Mouse (Mus musculus) stomach, embryonic 15.5 days (tissue): Measurements from ENCODE around the gene Gm37240. TPM values are rescaled to one million over a fixed set of nuclear protein-coding genes. Genes with fewer than 3 reads are reported as not detected.

ENCODE experiments used
- ATAC-seq: fragments of 200-750 bp; cut with Nextera tagmentation; 2 replicates; pipeline ENCODE4 v1.8.0; 2017; ENCODE audit warnings: low read depth, moderate number of reproducible peaks, moderate TSS enrichment; ENCODE audit not compliant: insufficient read depth, low FRiP score
- H3K27ac ChIP-seq: fragments of 300-500 bp; sonication (generic); 2 replicates; pipeline ENCODE4 v1.5.1; 2015; ENCODE audit warnings: mild to moderate bottlenecking, inconsistent platforms
- H3K27me3 ChIP-seq: fragments of 300-500 bp; sonication (generic); replicated peaks from 2 replicates; pipeline ENCODE4 v1.6.1; 2015; ENCODE audit warnings: inconsistent platforms
- H3K36me3 ChIP-seq: fragments of 300-500 bp; sonication (generic); 2 replicates; pipeline ENCODE4 v1.6.1; 2015; ENCODE audit warnings: inconsistent platforms
- H3K4me1 ChIP-seq: fragments of 300-500 bp; sonication (generic); 2 replicates; pipeline ENCODE4 v1.6.1; 2015; ENCODE audit warnings: inconsistent platforms
- H3K4me2 ChIP-seq: fragments of 300-500 bp; sonication (generic); 2 replicates; pipeline ENCODE4 v1.6.1; 2015; ENCODE audit warnings: mild to moderate bottlenecking, inconsistent platforms
- H3K4me3 ChIP-seq: fragments of 300-500 bp; sonication (generic); replicated peaks from 2 replicates; pipeline ENCODE4 v1.5.1; 2015; ENCODE audit warnings: inconsistent platforms
- H3K9ac ChIP-seq: fragments of 300-500 bp; sonication (generic); 2 replicates; pipeline ENCODE4 v1.6.1; 2015; ENCODE audit warnings: inconsistent platforms
- H3K9me3 ChIP-seq: fragments of 300-500 bp; sonication (generic); 2 replicates; pipeline ENCODE4 v1.6.1; 2016; ENCODE audit warnings: inconsistent platforms
- WGBS: fragments of 180-500 bp; shearing (Covaris S2); methylation state at CpG from one replicate; pipeline ENCODE4 v1.1.7; 2015; 5-methylcytosine and 5-hydroxymethylcytosine counted together
- polyA plus RNA-seq: library from polyadenylated mRNA; unstranded; fragments of >200 nt; fragmentation: Nextera tagmentation; extraction: Ambion mirVana; gene quantifications from 2 replicates; pipeline ENCODE4 v1.2.1, GENCODE M21; 2015

Gene Gm37240
- polyA plus RNA-seq, 1 experiment from 2014 or later: 8.6 TPM

GRCm38 (mm10) chr3:85693013-85693412 is 194.3 kb downstream of the Gm37240 start:
- Histone ChIP-seq H3K4me2 (no peak overlapping the region), H3K27ac (no peak overlapping the region), H3K36me3 (no peaks in the 10 kb centered on the region), H3K9ac (no peak overlapping the region), H3K4me1 (no peaks in the 10 kb centered on the region), H3K4me3 (no peak overlapping the region), H3K27me3 (no peaks in the 10 kb centered on the region), H3K9me3 (no peaks in the 10 kb centered on the region)
- 42% methylated on average over 3 of the region's 3 CpGs for WGBS
- ATAC-seq: no peak

GRCm38 (mm10) chr3:85691134-85691533 is 196.2 kb downstream of the Gm37240 start:
- Histone ChIP-seq H3K27me3 (no peaks in the 10 kb centered on the region), H3K4me1 (no peaks in the 10 kb centered on the region), H3K4me2 (no peak overlapping the region), H3K36me3 (no peaks in the 10 kb centered on the region), H3K27ac (no peak overlapping the region), H3K9me3 (no peaks in the 10 kb centered on the region), H3K9ac (no peak overlapping the region), H3K4me3 (no peak overlapping the region)
- 75% methylated on average over 4 of the region's 4 CpGs for WGBS
- ATAC-seq: no peak

- Histone ChIP-seq H3K4me2 (no peak overlapping the region), H3K9ac (no peak overlapping the region), H3K27me3 (no peaks in the 10 kb centered on the region), H3K27ac (no peak overlapping the region), H3K4me3 (no peak overlapping the region), H3K9me3 (no peaks in the 10 kb centered on the region), H3K36me3 (no peaks in the 10 kb centered on the region), H3K4me1 (no peaks in the 10 kb centered on the region)
- 94% methylated on average over 14 of the region's 14 CpGs for WGBS
- ATAC-seq: no peak
Observed at GRCm38 (mm10) chr3:85688341-85688740, 199.0 kb downstream of the Gm37240 start.

- Histone ChIP-seq H3K4me1 (no peaks in the 10 kb centered on the region), H3K27me3 (no peaks in the 10 kb centered on the region)
- 89% methylated on average over 8 of the region's 8 CpGs for WGBS
Observed at GRCm38 (mm10) chr3:85685271-85685670, 202.0 kb downstream of the Gm37240 start.

GRCm38 (mm10) chr3:85683618-85684017 is 203.7 kb downstream of the Gm37240 start:
- no peak overlapping the region for H3K4me2 ChIP-seq
- H3K4me3 ChIP-seq: no peak overlapping the region
- no peaks in the 10 kb centered on the region for H3K4me1 ChIP-seq
- WGBS: 85% methylated on average over 5 of the region's 5 CpGs
- no peaks in the 10 kb centered on the region for H3K9me3 ChIP-seq
- H3K27ac ChIP-seq: no peak overlapping the region
- ATAC-seq: no peak
- no peaks in the 10 kb centered on the region for H3K36me3 ChIP-seq
- H3K9ac ChIP-seq: no peak overlapping the region
- H3K27me3 ChIP-seq: no peaks in the 10 kb centered on the region

More at GRCm38 (mm10) chr3:85685271-85685670, 202.0 kb downstream of the Gm37240 start:
- no peaks in the 10 kb centered on the region for H3K9me3 ChIP-seq
- no peaks in the 10 kb centered on the region for H3K36me3 ChIP-seq
- no peak for ATAC-seq
- no peak overlapping the region for H3K9ac ChIP-seq
- no peak overlapping the region for H3K4me2 ChIP-seq
- H3K27ac ChIP-seq: no peak overlapping the region
- H3K4me3 ChIP-seq: no peak overlapping the region

- Histone ChIP-seq H3K4me2 (no peak overlapping the region), H3K9me3 (no peaks in the 10 kb centered on the region)
- 65% methylated on average over 7 of the region's 7 CpGs for WGBS
Observed at GRCm38 (mm10) chr3:85681136-85681535, 206.2 kb downstream of the Gm37240 start.

GRCm38 (mm10) chr3:85679960-85680359 is 207.4 kb downstream of the Gm37240 start:
- ATAC-seq: no peak
- H3K4me3 ChIP-seq: no peak overlapping the region
- WGBS: 85% methylated on average over 5 of the region's 5 CpGs
- H3K4me1 ChIP-seq: no peaks in the 10 kb centered on the region
- no peak overlapping the region for H3K4me2 ChIP-seq
- no peak overlapping the region for H3K27ac ChIP-seq
- H3K27me3 ChIP-seq: no peaks in the 10 kb centered on the region
- no peak overlapping the region for H3K9ac ChIP-seq
- H3K36me3 ChIP-seq: no peaks in the 10 kb centered on the region
- H3K9me3 ChIP-seq: no peaks in the 10 kb centered on the region

More at GRCm38 (mm10) chr3:85681136-85681535, 206.2 kb downstream of the Gm37240 start:
- H3K36me3 ChIP-seq: no peaks in the 10 kb centered on the region
- H3K4me3 ChIP-seq: no peak overlapping the region
- ATAC-seq: no peak
- H3K27me3 ChIP-seq: no peaks in the 10 kb centered on the region
- H3K4me1 ChIP-seq: no peaks in the 10 kb centered on the region
- no peak overlapping the region for H3K27ac ChIP-seq
- no peak overlapping the region for H3K9ac ChIP-seq

- Histone ChIP-seq H3K27ac (no peak overlapping the region), H3K4me2 (no peak overlapping the region), H3K27me3 (no peaks in the 10 kb centered on the region), H3K4me1 (no peaks in the 10 kb centered on the region), H3K36me3 (no peaks in the 10 kb centered on the region), H3K9ac (no peak overlapping the region), H3K9me3 (no peaks in the 10 kb centered on the region), H3K4me3 (no peak overlapping the region)
- ATAC-seq: no peak
- 76% methylated on average over 8 of the region's 8 CpGs for WGBS
Observed at GRCm38 (mm10) chr3:85679312-85679933, 207.9 kb downstream of the Gm37240 start.

- no peaks in the 10 kb centered on the region for H3K4me1 ChIP-seq
- WGBS: 66% methylated on average over 3 of the region's 3 CpGs
- ATAC-seq: no peak
- no peak overlapping the region for H3K4me3 ChIP-seq
- no peak overlapping the region for H3K27ac ChIP-seq
- H3K36me3 ChIP-seq: no peaks in the 10 kb centered on the region
- H3K27me3 ChIP-seq: no peaks in the 10 kb centered on the region
- H3K4me2 ChIP-seq: no peak overlapping the region
- no peaks in the 10 kb centered on the region for H3K9me3 ChIP-seq
- no peak overlapping the region for H3K9ac ChIP-seq
Observed at GRCm38 (mm10) chr3:85677952-85678351, 209.4 kb downstream of the Gm37240 start.

- 70% methylated on average over 8 of the region's 8 CpGs for WGBS
- no peak for ATAC-seq
Observed at GRCm38 (mm10) chr3:85677133-85677532, 210.2 kb downstream of the Gm37240 start.

GRCm38 (mm10) chr3:85669844-85670243 is 217.5 kb downstream of the Gm37240 start:
- Histone ChIP-seq H3K4me1 (0 out of 2 replicates have a peak, but pooled peaks cover 4% of the 10 kb centered on the region), H3K9ac (no peak overlapping the region), H3K4me3 (no peak overlapping the region), H3K4me2 (no peak overlapping the region), H3K9me3 (no peaks in the 10 kb centered on the region), H3K27me3 (no peaks in the 10 kb centered on the region), H3K36me3 (no peaks in the 10 kb centered on the region), H3K27ac (no peak overlapping the region)
- no peak for ATAC-seq
- 83% methylated on average over 6 of the region's 6 CpGs for WGBS

More at GRCm38 (mm10) chr3:85677133-85677532, 210.2 kb downstream of the Gm37240 start:
- Histone ChIP-seq H3K4me3 (no peak overlapping the region), H3K9ac (no peak overlapping the region), H3K36me3 (no peaks in the 10 kb centered on the region), H3K27ac (no peak overlapping the region), H3K27me3 (no peaks in the 10 kb centered on the region), H3K4me2 (no peak overlapping the region), H3K9me3 (no peaks in the 10 kb centered on the region), H3K4me1 (no peaks in the 10 kb centered on the region)

GRCm38 (mm10) chr3:85667683-85668082 is 219.6 kb downstream of the Gm37240 start:
- H3K27me3 ChIP-seq: no peaks in the 10 kb centered on the region
- H3K4me3 ChIP-seq: no peak overlapping the region
- 0 out of 2 replicates have a peak, but pooled peaks cover 4% of the 10 kb centered on the region for H3K4me1 ChIP-seq
- no peaks in the 10 kb centered on the region for H3K36me3 ChIP-seq
- ATAC-seq: no peak
- no peak overlapping the region for H3K9ac ChIP-seq
- H3K4me2 ChIP-seq: no peak overlapping the region
- 91% methylated on average over 6 of the region's 6 CpGs for WGBS
- H3K9me3 ChIP-seq: no peaks in the 10 kb centered on the region
- no peak overlapping the region for H3K27ac ChIP-seq
